Mouse (Mus musculus) lung, embryonic 16.5 days (tissue): Measurements from ENCODE around the gene Chl1. TPM values are rescaled to one million over a fixed set of nuclear protein-coding genes. Genes with fewer than 3 reads are reported as not detected.

Source experiments
- ATAC-seq: fragments of 200-750 bp; cut with Nextera tagmentation; 2 replicates; pipeline ENCODE4 v1.8.0; 2017; ENCODE audit warnings: low read depth, mild to moderate bottlenecking, moderate library complexity
- H3K27ac ChIP-seq: fragments of 300-500 bp; sonication (generic); 2 replicates; pipeline ENCODE4 v1.5.1; 2014; ENCODE audit warnings: mild to moderate bottlenecking, control low read depth, low read length
- H3K27me3 ChIP-seq: fragments of 300-500 bp; sonication (generic); 2 replicates; pipeline ENCODE4 v1.6.1; 2014; ENCODE audit warnings: low read depth, low read length, mixed read lengths; ENCODE audit not compliant: control insufficient read depth, insufficient read depth
- H3K36me3 ChIP-seq: fragments of 300-500 bp; sonication (generic); 2 replicates; pipeline ENCODE4 v1.6.1; 2014; ENCODE audit warnings: low read length; ENCODE audit not compliant: control insufficient read depth, insufficient read depth
- H3K4me1 ChIP-seq: fragments of 300-500 bp; sonication (generic); replicated peaks from 2 replicates; pipeline ENCODE4 v1.6.1; 2014; ENCODE audit warnings: low read length, mixed read lengths; ENCODE audit not compliant: control insufficient read depth, insufficient read depth
- H3K4me2 ChIP-seq: fragments of 300-500 bp; sonication (generic); 2 replicates; pipeline ENCODE4 v1.6.1; 2014; ENCODE audit warnings: low read depth, low read length, control low read depth
- H3K4me3 ChIP-seq: fragments of 300-500 bp; sonication (generic); 2 replicates; pipeline ENCODE4 v1.5.1; 2014; ENCODE audit warnings: mild to moderate bottlenecking, low read length, control low read depth
- H3K9ac ChIP-seq: fragments of 300-500 bp; sonication (generic); 2 replicates; pipeline ENCODE4 v1.6.1; 2014; ENCODE audit warnings: low read length, control low read depth
- H3K9me3 ChIP-seq: fragments of 300-500 bp; sonication (generic); 2 replicates; pipeline ENCODE4 v1.6.1; 2016; ENCODE audit warnings: low read length; ENCODE audit not compliant: control insufficient read depth
- WGBS: fragments of 180-500 bp; shearing (Covaris S2); extraction: QIAGEN DNeasy Blood & Tissue Kit; methylation state at CpG from one replicate; pipeline ENCODE4 v1.1.7; 2014; 5-methylcytosine and 5-hydroxymethylcytosine counted together
- polyA plus RNA-seq: library from polyadenylated mRNA; unstranded; fragments of >200 nt; fragmentation: Nextera tagmentation; extraction: Ambion mirVana; gene quantifications from 2 replicates; pipeline ENCODE4 v1.2.1, GENCODE M21; 2015

The Chl1 gene
- polyA plus RNA-seq, 1 experiment from 2014 or later: 0.38 TPM

DNA sequence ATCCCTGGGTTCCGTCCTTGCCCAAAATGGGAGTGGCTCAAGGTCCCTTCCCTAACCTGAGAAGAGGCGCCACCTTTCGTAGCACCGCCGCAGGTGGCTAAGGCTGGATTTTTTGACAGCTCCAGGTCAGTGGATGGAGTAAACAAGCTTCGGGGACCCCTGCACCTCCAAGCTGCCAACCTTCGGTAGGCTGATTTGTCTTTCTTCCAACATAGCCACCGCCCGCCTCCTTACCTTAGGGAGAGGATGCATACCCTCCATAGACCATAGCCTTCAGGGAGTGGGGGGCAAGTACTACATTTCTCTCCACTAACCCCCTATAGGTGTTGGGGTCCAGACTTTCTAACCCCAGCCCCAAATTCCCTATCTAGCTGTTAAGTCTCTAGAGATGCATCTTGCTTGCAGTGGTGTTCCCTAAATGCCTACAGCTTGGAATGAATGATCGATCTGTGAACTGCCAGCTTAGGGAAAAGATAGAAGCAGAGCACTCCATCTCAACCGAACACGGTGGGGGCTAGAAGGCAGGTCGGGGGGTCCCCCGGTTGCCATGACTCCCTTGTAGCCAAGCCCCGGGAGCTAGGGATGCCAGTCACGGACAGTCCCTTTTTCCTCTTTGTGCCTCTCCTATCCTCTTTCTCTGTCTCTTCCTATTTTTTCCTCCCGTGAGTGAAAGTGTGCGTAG, 1.0 kb downstream of the Chl1 start:
- H3K9me3 ChIP-seq: no peaks in the 10 kb centered on the region
- 5% methylated on average over 18 of the region's 18 CpGs for WGBS
- ATAC-seq: no peak
- no peak overlapping the region for H3K27ac ChIP-seq
- H3K4me2 ChIP-seq: peak overlapping the region; percentile 58
- peak overlapping the region; percentile 27 for H3K4me3 ChIP-seq
- H3K9ac ChIP-seq: no peak overlapping the region
- peaks cover 28% of the 10 kb centered on the region for H3K27me3 ChIP-seq
- peaks cover 4% of the 10 kb centered on the region; the same call in 1 of the 2 replicates for H3K4me1 ChIP-seq
- no peaks in the 10 kb centered on the region for H3K36me3 ChIP-seq

DNA sequence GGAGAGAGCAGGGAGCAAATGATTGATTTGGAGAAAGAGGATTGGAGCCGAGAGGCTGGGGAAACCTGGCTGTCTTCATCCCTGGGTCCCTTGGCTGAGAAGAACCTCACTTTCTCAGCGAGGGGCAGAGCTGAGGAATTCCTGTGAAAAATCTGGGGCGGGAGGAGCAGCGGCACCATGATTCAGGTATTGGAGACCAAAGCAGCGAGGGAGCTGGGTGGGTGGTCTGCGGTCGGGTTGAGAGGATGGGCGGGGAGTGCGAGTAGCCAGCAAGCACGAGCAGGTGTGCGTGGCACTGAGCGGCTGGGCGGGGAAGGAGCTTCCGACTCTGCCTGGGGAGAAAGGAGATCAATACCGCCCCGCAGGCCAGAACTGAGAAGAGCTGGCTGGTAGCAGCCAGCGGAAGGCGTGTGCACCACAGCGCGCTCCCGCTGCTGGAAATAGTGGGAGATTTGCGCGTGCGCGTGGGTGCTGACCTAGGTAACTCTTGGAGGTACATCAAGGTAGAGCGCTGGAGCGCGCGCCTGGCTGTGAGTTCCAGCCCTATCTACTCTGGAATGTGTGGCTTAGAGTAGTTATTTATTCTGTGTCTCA, 1.7 kb downstream of the Chl1 start:
- WGBS: 2% methylated on average over 29 of the region's 29 CpGs
- Histone ChIP-seq H3K36me3 (no peaks in the 10 kb centered on the region), H3K27me3 (peaks cover 28% of the 10 kb centered on the region), H3K27ac (no peak overlapping the region), H3K4me2 (peak overlapping the region; percentile 42), H3K4me1 (peaks cover 4% of the 10 kb centered on the region; the same call in 1 of the 2 replicates), H3K4me3 (peak overlapping the region; percentile 27), H3K9ac (no peak overlapping the region), H3K9me3 (no peaks in the 10 kb centered on the region)
- no peak for ATAC-seq

DNA sequence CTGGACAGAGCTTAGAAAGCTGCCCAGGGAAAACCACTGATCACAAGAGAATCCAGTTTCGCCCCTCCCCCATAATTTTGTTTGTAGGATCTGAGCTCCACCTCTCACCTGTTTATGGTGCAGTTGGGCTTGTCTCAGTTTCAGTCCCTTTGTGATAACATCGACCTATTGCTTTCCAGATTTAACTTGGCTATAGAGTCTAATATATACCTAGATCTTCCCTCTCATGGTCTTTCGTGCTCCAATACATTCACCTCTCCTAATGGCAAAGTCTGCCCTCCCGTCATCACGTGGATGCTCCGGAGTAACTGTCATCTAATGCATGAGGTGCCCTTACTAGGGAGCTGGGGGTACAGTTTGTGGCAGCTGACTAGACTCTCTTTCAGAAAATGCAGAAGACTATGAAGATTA, 2.5 kb downstream of the Chl1 start:
- H3K36me3 ChIP-seq: no peaks in the 10 kb centered on the region
- H3K9me3 ChIP-seq: no peaks in the 10 kb centered on the region
- no peak for ATAC-seq
- H3K9ac ChIP-seq: no peak overlapping the region
- 51% methylated on average over 6 of the region's 6 CpGs for WGBS
- H3K27ac ChIP-seq: no peak overlapping the region
- H3K4me3 ChIP-seq: no peak overlapping the region
- no peak overlapping the region for H3K4me2 ChIP-seq
- H3K4me1 ChIP-seq: peaks cover 4% of the 10 kb centered on the region; the same call in 1 of the 2 replicates
- peaks cover 28% of the 10 kb centered on the region for H3K27me3 ChIP-seq

GRCm38 (mm10) chr6:103513621-103514241, 3.3 kb downstream of the Chl1 start:
- no peak overlapping the region for H3K4me2 ChIP-seq
- no peak overlapping the region for H3K27ac ChIP-seq
- WGBS: 65% methylated on average over 8 of the region's 8 CpGs
- H3K27me3 ChIP-seq: peaks cover 28% of the 10 kb centered on the region
- peaks cover 4% of the 10 kb centered on the region; the same call in 1 of the 2 replicates for H3K4me1 ChIP-seq
- H3K36me3 ChIP-seq: no peaks in the 10 kb centered on the region
- H3K9ac ChIP-seq: no peak overlapping the region
- no peak for ATAC-seq
- H3K9me3 ChIP-seq: no peaks in the 10 kb centered on the region
- no peak overlapping the region for H3K4me3 ChIP-seq

GRCm38 (mm10) chr6:103514346-103514745, 4.0 kb downstream of the Chl1 start:
- Histone ChIP-seq H3K4me3 (no peak overlapping the region), H3K27ac (no peak overlapping the region), H3K4me2 (no peak overlapping the region), H3K4me1 (peaks cover 4% of the 10 kb centered on the region; the same call in 1 of the 2 replicates), H3K27me3 (peaks cover 28% of the 10 kb centered on the region), H3K9ac (no peak overlapping the region), H3K9me3 (no peaks in the 10 kb centered on the region), H3K36me3 (no peaks in the 10 kb centered on the region)
- WGBS: 28% methylated on average over 1 of the region's 1 CpGs
- ATAC-seq: no peak

- H3K27ac ChIP-seq: no peak overlapping the region
- no peak overlapping the region for H3K9ac ChIP-seq
- H3K4me1 ChIP-seq: peaks cover 4% of the 10 kb centered on the region; the same call in 1 of the 2 replicates
- no peaks in the 10 kb centered on the region for H3K36me3 ChIP-seq
- H3K4me2 ChIP-seq: no peak overlapping the region
- no peak for ATAC-seq
- WGBS: 80% methylated on average over 1 of the region's 1 CpGs
- H3K27me3 ChIP-seq: peaks cover 28% of the 10 kb centered on the region
- no peak overlapping the region for H3K4me3 ChIP-seq
- H3K9me3 ChIP-seq: no peaks in the 10 kb centered on the region
Measured at GRCm38 (mm10) chr6:103514756-103515155, 4.4 kb downstream of the Chl1 start.

DNA sequence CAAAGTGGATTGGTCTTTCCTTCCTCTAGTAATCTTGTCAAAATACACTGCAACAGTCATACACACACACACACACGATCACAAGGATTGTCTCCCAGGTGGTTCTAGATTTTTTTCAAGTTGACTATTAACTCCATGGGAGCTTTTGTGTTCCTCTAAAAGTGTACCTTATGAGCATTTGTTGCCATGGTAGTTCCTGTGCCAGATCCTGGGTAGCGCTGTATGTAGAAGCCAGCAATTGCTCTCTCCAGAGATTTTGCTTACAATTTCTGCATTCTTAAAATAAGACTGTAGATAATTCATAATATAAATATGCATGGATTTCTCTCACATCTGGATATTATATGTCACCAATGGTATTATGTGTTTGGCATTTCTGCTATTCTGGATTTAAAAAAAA, 9.2 kb downstream of the Chl1 start:
- Histone ChIP-seq H3K4me3 (no peak overlapping the region), H3K9ac (no peak overlapping the region), H3K27me3 (no peaks in the 10 kb centered on the region), H3K27ac (no peak overlapping the region), H3K4me2 (no peak overlapping the region), H3K9me3 (no peaks in the 10 kb centered on the region), H3K36me3 (no peaks in the 10 kb centered on the region), H3K4me1 (no peaks in the 10 kb centered on the region)
- no peak for ATAC-seq
- WGBS: 80% methylated on average over 2 of the region's 2 CpGs

GRCm38 (mm10) chr6:103525326-103526024, 15.1 kb downstream of the Chl1 start:
- Histone ChIP-seq H3K4me1 (no peaks in the 10 kb centered on the region), H3K4me2 (no peak overlapping the region), H3K4me3 (no peak overlapping the region), H3K27me3 (no peaks in the 10 kb centered on the region), H3K9me3 (no peaks in the 10 kb centered on the region), H3K27ac (no peak overlapping the region), H3K9ac (no peak overlapping the region), H3K36me3 (no peaks in the 10 kb centered on the region)
- ATAC-seq: no peak
- 50% methylated on average over 2 of the region's 2 CpGs for WGBS
